Mouse (Mus musculus) frontal cortex, postnatal 36 days (tissue): ENCODE measurements around the gene H2afv.

Experiments used
- DNase-seq, 2 experiments: peaks; one replicate each; pipeline ENCODE4 v3.0.0; 2022; ENCODE audit warnings: low spot score in 2 of 2

H2afv gene

DNA sequence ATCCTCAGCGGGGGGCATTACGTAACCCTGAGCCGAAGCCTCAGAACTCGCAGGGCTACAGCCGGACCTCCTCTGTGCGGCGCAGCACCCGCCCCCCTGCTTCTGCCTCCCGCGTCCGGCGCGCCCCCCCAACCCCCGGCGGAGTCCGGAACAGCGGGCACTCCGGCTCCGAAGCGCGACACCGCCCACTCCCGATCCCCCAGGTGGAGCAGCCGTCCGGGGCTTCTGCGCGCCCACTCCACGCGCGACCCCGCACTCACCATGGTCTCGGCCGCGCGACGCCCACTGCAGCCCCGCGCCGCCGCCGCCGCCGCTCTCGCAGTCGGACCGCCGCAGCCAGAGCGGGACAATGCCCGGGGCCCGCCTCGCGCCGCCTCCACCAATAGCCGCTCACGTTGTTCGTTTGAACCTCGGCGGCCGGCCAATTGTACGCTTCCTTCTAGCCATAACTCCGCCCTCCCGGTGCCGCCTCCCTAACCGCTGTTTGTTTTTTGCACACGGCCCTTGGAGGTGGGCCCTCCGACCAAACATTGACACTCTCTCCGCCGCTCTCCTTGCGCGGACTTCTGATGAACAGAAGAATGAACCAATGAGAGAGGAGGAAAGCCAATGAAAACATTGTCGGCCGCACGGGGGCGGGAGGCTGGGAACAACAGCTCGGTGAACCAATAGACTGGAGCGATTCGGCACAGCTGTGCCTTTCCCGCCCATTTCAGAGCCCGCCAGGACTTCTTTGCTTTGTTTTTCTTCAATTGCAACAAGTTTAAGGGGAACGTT, at the start of gene H2afv:
TSS of gene H2afv (minus strand) at position 367 of the 777 bp plus-strand sequence.
- DNase-seq = peak; percentile 100

DNA sequence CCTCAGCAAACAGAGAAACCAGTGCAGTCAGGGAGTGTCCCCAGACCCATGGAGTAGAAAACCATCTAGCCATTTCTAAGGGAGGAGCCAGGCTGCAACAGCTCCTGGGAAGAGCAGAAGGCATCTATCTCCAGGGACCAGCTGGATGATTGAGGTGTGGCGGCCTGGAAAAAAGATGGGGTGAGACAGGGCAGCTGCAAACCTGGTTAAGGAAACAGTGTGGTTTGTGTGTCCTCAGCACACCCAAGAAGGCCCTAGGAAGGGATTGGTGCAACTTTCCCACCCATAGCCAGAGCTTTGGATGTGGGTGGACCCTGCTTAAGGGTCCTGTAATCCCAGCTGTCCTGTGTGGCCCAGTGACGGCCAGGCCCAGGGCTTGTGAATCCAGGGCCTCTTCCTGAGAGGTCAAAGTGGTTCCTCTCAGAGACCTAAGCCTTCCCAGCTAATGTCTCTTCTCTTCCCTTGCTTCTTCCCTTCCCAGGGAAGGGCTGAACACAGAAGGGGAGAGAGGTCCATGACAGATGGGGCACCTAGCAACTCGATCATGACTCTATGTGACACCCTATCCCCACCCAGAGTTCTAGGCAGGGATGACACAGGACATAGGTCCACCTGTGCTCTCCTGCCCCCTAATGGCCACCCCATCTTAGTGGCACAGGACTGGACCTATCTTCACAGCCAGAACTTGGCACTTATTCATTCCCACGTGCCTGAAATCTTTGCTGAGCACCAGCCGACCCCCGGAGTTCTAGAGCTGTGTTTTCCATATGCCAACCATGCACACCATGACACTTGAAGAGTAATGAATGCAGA, 45.7 kb upstream of the H2afv start:
- DNase-seq = no peak

DNA sequence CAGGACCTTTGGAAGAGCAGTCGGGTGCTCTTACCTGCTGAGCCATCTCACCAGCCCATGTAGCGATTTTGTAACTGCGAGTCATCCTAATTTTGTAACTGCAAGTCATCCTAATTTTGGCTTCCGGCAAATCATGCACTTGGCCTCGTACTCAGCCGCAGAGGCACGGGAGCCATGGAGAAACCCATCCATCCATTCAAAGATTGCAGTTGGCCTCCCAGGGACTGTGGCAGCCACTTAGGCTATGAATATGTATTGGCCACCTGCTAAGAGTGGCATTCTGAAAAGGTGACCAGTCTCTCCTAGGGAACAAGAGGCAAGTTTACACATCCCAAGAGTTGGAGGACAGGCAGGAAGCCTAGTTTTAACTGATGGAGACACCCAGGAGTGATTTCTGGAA, 45.0 kb upstream of the H2afv start:
- DNase-seq = no peak

DNA sequence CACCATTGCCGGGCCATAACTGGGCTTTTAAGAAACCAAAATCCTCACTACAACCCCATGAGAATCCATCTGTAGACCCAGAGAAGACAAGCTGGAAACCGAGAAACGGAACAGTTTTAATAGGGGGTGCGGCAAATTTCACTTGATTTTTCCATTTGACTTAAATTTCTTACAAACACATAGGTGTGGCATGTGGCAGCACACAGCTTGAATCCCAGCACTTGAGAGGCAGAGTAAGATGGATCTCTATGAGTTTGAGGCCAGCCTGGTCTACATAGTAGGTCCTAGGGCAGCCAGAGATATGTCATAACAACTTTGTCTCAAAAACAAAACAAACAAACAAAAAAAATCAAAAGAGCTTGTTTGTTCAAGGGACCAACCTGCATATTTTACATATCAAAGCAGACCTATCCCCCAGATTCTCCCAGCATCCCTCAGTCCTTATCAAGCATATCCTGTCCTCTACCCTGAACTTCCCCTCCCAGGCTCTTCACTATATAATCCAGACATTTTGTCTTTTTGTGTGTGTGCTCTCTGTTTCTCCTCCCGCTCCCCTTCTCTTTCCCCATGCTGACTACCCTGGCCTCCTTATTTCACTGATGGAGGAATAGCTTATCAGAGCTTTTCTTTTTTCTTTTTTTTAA, 43.9 kb upstream of the H2afv start:
- no peak for DNase-seq

DNA sequence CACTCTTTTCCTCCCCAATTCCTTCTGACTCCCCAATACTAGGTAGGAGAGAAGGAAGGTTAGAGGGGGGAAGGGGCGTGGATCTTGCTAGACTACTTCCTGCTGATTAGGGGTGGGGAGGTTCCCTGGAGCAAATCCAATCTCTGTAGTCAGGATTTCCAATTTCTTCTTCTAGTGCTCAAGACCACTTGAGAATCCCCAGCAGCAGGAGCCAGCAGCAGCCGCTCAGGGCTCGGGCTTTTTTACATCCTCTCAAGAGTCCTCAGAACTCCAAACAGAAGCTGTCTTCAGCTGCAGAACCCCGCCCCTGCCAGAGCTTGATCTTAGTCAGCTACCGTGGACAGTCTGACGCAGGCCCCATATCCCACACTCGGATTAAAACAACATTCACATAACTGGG, 43.3 kb upstream of the H2afv start:
- DNase-seq = no peak

DNA sequence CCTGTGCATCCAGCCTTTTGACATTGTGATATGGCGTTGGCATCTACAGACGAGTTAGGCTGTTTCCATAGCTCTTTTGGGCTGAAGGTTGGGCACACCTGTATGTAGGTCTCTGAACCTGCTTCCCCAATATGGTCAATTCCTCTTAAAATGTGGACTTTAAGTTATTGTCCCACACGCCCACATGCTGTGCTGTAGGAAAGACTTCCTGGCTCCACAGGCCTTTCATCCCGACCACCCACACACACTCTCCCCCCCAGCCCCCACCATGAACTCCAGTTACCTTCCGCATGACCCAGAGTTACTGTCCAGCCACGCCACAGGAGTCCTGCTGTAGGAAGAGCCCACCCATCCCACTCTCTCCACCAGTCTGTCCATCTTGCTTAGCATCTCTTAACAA, 42.7 kb upstream of the H2afv start:
- no peak for DNase-seq

DNA sequence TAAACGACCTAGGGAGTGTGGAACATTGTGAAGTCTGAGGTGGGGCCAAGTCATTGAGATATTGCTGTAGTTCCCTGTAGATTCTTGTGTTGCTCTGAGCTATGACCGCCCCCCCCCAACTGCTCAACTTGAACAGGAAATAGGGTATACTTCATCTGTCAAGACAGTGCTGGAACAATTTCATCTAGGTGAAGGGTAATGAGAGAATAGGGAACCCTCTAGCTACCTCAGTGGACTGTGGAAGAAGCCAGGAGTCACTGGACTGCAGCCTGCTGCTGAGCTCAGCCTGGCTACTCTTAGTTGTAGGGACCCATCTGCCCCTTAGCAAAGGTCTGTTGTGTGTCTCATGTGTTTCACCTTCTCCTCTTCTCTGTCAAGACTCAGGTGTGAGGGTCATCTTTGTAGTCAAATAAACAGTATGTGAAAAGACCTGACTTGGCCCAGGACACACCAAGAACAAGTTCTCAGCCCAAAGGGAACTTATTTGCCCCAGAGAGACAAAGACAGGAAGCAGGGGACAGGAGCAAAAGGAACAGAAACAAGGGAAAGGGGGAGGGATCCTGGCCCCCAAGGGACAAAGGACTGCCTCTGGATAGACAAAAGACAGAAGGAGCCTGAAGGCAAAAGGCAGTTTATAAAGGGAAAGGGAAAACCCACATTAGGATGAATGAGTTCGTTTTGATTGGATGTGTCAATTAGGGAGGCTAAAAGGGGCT, 40.2 kb upstream of the H2afv start:
- no peak for DNase-seq

DNA sequence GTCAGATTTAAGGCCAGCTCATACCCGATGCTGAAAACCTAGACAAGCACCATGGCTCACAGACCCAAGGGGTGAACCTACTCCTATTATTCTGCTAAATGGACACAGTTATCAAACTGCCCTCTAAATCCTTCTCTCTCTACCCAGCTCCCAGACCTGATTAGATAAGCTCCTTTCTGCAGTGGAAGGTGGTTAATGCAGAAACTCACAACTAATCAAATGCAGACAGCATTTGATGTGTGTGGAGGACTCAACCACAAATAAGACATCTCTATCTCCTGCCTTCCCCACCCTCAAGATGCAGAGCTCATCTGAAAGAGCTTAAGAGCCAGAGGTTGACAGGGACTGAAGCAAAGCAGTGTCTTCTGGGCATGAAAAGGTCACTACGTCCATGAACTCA, 38.9 kb upstream of the H2afv start:
- DNase-seq = no peak

DNA sequence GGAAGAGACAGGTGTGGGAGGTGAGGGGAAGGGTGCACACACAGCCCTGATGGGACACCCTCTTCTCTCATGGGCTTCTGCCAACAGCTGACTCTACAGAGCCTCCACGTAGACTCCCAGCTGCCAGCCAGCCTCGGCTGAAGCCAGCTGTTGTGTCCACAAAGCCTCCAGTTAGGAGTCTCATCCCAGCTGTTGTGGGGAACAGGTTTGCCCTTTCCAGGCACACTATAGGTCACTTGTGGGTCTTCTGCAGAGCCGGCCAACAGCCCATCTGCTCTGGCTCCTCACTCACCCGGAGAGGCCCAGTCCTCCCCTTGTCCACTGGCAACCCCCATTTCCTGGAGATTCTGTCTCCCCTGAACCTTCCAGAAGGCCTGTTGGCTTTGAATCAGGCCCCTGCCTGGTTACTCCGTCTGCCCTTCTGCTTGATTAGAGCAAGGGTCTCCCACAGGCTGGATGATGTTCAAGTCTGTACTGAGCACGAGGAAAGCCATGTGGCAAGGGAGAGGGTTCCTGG, 37.5 kb upstream of the H2afv start:
- DNase-seq = no peak

DNA sequence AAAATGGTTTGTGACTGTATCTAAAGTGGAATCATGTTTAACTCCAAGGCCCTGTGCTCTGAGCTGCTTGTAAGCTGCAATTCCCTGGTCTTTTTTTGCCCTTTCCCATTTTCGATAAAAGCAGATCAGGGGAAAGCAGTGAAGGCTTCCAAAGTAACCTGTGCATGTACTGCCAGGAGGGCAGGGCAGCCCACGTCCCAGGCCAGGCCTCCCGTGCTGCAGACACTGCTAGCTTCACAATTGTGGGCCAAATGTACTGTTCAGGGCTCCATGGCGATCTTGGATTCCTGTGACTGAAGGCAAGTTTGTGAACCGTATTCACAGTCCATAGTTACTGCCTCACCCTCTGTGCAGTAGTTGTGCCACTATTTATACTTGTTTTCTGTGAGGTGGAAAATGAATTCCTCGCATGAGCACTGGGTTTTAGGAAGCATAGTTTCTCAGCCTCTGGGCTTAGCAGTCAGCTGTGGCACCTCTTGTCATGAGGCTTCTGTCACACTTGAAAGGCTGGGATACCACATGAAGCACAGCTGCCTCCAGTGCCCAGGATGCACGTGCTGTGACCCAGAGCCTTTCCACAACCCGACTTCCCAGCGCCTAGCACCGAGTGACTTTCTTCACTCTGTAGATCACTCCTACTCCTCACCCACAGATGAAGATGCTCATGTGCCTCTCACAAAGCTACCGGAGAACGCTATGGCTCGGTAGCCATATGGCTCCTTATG, 36.6 kb upstream of the H2afv start:
- peak in 1 of 2 experiments; percentile 26 for DNase-seq

DNA sequence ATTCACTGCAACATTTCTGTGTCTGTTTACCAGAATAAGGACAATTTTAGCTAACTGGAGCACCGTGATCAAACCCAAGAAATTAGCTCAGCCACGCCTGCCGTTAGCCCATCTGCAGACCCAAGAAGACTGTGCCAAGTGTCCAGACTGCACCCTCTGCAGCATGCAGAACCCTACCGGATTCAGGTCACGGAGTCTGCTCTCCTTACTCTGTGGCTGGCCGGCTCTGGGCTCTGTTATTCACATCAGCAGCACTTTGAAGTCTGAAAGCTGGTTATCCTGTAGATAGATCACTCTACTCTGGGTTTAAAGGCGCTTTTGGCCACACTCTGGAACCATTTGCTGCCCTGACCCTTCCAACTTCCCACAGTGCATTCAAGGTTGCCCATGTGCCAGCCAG, 35.9 kb upstream of the H2afv start:
- no peak for DNase-seq

DNA sequence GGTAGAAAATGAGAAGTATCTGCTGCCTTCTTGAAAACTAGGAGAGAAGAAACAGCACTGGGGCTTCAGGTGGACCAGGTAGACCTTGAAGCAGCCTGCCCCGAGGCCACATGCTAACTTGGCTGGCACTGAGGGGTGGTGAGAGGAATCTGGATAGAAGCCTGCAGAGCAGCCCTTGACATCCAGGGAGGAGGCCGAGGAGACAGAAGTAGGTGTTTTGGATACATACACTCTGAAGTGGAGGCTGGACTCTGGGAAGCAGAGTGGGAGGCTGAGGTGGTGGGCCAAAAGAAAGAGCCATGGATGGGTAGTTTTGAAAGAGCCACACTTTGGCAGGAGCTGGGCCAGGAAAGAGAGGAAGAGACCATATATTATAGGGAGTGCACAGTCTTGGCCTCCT, 35.0 kb upstream of the H2afv start:
- no peak for DNase-seq

DNA sequence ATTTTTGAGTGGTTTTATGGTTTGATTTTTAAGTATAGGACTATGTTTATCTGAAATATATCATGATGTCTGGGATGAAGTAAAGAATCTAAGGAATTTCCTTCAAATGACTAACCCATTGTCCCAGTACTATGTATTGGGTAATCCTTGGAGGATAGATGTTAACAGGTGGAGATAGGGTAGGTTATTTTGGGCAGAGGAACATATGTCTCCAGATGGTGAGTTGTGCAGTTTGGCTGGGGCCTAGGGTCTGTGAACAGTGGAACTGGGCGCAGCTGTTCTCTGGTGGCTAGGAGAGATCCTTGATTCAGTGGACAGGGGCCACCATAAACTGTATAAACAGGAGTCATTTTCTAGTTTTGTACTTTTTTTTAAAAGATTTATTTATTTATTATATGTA, 33.1 kb upstream of the H2afv start:
- DNase-seq = no peak

DNA sequence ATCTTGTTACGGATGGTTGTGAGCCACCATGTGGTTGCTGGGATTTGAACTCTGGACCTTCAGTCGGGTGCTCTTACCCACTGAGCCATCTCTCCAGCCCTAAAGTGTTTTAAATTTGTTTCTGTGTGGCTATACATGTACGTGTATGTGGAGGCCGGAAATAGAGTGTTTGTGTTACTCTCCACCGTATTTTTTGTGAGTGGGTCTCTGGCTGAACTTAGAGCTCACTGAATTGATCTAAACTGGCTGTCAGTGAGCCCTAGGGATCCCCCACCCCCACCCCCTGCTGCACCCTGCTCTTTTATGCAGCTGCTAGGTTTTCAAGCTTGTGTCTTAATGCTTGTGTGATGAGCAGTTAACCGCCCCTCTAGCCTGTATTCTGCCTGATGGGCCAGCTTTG, 32.6 kb upstream of the H2afv start:
- no peak for DNase-seq

DNA sequence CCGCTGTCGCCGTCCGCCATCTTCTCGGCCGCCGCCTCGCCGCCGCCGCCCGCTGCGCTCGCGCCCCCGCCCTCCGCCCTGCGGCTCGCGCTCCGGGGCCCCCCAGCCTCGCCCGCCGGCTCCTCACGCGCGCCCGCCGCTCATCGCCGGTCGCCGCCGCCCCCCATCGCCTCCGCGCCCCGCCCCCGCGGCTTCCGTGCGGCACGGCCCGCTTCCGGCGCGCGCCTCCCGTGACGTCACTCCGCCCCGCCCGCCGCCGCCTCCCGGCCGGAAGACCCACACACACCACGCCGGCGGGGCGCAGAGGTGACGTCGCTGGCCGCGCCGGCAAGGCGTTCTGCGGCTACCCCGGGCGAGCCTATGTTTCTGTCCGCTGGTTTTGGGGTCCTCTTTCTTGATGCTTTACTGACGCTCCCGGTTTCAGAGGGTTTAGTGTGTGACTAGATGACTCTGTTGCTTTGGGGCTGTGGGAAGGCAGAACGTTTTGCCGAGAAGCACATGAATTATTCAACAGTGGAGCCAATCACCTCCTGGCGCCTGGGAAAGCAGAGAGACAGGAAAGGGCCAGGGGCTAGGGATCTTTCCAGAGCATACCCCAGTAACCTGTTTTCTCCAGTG, 31.7 kb upstream of the H2afv start, which contains the start of gene Purb:
TSS of gene Purb (minus strand) at position 51 of the 618 bp plus-strand sequence.
- peak; percentile 88 to 90 for DNase-seq

DNA sequence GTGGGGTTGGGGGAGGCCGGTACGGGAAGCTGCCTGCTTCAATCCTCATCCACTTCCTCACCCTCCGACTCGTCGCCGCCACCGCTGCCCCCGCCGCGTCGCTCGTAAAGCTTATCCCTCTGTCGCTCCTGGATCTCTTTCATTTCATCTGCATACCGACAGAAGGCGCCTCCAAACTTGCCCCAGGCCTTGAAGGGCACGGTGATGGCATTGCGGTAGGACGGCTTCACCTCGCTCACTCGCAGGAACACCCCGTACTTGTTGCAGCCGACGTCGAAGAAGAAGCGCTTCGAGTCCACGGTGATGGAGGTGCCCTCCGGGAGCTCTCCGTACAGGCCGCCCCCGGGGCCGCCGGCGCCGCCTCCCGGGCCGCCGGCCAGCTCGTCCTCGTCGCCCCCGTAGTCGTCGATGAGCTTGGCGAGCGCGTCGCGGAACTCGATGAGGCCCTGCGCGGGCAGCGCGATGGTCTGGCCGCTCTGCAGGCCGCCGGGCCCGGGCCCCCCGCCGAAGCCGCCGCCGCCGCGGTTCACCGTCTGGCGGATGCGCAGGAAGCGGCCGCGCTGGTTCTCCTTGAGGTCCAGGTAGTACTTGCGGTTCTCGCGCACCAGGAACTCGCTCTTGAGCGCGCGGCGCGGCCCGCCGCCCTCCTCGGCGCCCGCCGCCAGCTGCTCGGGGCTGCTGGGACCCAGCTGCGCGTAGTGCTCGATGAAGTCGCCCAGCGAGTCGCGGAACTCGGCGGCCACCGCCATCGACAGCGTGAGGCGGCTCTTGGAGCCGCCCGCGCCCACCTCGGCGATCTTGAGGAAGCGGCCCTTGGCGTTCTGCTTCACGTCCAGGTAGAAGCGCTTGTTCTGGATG, 30.9 kb upstream of the H2afv start:
- DNase-seq = peak; percentile 43 to 51

DNA sequence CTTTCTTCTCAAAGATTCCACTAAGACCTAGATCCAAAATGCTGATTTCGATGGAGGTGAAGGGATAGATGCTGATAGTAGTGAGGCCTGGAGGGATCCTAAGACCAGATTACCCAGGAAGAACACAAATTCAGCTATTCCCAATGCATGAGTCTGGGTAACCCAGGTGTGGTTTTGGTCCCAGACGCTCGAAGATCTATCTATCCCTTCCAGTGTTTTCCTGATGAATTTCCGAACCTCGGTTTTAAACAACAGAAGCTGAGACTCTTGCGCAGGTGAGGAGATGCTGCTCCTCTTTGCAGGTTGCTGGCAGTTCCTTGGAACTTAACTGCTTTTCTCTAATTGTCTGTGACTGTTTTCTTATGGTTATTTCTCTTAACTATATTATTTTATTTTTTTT, 30.1 kb upstream of the H2afv start:
- DNase-seq = no peak

DNA sequence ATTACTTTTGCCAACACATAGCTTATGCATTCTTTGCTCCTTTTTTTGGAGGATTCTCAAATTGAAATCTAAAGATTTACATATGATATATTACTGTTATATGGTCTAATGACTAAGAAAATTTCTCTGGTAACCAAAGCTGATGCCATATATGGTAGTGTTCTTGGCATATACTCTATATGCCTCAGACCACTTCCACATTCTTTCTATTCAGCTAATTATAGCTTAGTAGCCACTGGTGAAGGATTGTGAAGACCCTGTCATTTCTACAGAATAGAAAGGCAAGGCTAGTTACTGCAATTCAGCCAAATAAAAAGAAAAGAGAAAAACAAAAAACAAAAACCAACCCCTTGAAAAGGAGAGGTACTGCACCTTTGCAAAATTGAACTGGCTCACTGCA, 27.8 kb upstream of the H2afv start:
- no peak for DNase-seq

DNA sequence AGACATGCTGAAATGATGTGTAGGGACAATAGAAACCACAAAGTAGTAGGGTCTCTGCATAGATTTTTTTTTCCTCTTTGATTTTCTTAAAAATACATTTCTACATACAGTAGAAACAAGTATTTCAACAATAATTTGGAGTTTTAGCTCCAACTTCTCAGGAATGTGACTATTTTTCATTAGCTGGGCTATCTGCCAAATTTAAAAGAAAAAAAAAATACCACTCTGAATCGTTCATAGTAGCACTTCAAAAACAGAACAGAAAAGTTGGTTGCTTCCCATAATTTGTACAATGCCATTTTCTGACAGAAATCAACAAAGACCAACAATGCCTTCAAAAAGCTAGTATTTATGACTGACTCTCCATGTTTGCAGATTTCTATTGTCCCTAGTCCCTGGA, 27.2 kb upstream of the H2afv start:
- no peak for DNase-seq

DNA sequence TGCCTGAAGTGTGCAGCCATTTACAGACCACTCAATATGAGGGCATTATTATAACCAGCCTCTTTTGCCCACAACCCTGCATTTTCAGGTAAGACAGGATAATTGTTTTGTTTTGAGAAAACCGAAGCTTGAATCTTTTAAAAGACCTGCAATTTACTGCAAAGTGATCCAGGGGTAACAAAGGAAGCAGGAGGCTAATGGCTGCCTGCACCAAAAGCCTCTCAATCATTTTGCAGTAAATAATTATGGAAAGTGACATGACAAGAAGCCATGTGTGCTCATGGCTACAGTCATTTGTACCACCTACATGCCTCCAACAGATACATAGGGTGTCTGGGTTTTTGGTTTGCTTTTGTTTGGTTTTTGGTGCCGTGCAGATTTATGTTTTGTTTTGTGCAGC, 26.8 kb upstream of the H2afv start:
- DNase-seq = no peak
